Mouse (Mus musculus): ENCODE measurements around the gene Clec12a.

- TF ChIP-seq CTCF (IDR thresholded peaks at IDR 0.05; ENCODE audit: borderline replicate concordance, extremely low read depth, insufficient read depth, insufficient read length) (no peak), POLR2A (IDR thresholded peaks at IDR 0.05; ENCODE audit: borderline replicate concordance, extremely low read depth, insufficient read depth, insufficient read length, poor library complexity, severe bottlenecking) (no peak)
Measured at GRCm38 (mm10) chr6:129316463-129316862, 26.0 kb upstream of the Clec12a start.

All from brain, embryonic 14.5 days (tissue).